Mouse (Mus musculus) C2C12 (cell line): ENCODE data around the gene Gap43. TPM values are rescaled to one million over a fixed set of nuclear protein-coding genes. Genes with fewer than 3 reads are reported as not detected.
"Not testable (repeated sequence)": the region's sequence is repeated elsewhere in the genome, so short reads cannot be mapped to it uniquely, and the experiment has no call there.

Source experiments
- H3K27me3 ChIP-seq: one replicate; pipeline ENCODE4 v1.6.1; 2011; ENCODE audit not compliant: control insufficient read depth, insufficient read depth, insufficient read length
- H3K36me3 ChIP-seq: one replicate; pipeline ENCODE4 v1.6.1; 2011; ENCODE audit not compliant: control insufficient read depth, insufficient read depth
- H3K4me3 ChIP-seq: one replicate; pipeline ENCODE4 v1.5.1; 2011; ENCODE audit warnings: mild to moderate bottlenecking, control low read depth; ENCODE audit not compliant: poor library complexity, insufficient read depth, severe bottlenecking
- H3K79me2 ChIP-seq: one replicate; pipeline ENCODE4 v1.6.1; 2011; ENCODE audit not compliant: control insufficient read depth, insufficient read depth
- H3K79me3 ChIP-seq: one replicate; pipeline ENCODE4 v1.6.1; 2011; ENCODE audit warnings: low read depth, control low read depth
- H3ac ChIP-seq: one replicate; pipeline ENCODE3; 2011; ENCODE audit warnings: low read depth; ENCODE audit not compliant: control insufficient read depth, insufficient read length
- CEBPB ChIP-seq: IDR thresholded peaks from one replicate; pipeline ENCODE4 v1.6.1; 2011; ENCODE audit warnings: low read depth, mild to moderate bottlenecking, control low read depth, moderate library complexity
- CTCF ChIP-seq: IDR thresholded peaks from one replicate; pipeline ENCODE4 v1.5.1; 2011; ENCODE audit not compliant: control insufficient read depth, insufficient read depth, insufficient read length
- FOSL1 ChIP-seq: IDR thresholded peaks from one replicate; pipeline ENCODE4 v1.8.0; 2011; ENCODE audit warnings: mild to moderate bottlenecking, low read length; ENCODE audit not compliant: poor library complexity, insufficient read depth, severe bottlenecking
- MAX ChIP-seq: IDR thresholded peaks from one replicate; pipeline ENCODE4 v1.6.1; 2011; ENCODE audit warnings: mild to moderate bottlenecking, control low read depth
- MYOD1 ChIP-seq: IDR thresholded peaks from one replicate; pipeline ENCODE4 v1.6.1; 2011; ENCODE audit warnings: low read depth; ENCODE audit not compliant: control insufficient read depth, insufficient read length
- MYOG ChIP-seq: IDR thresholded peaks from one replicate; pipeline ENCODE4 v1.6.1; 2011; ENCODE audit not compliant: control insufficient read depth, insufficient read length; ENCODE audit errors: extremely low read depth
- USF1 ChIP-seq: IDR thresholded peaks from one replicate; pipeline ENCODE4 v1.6.1; 2011; ENCODE audit warnings: low read depth, mild to moderate bottlenecking, control low read depth, moderate library complexity
- polyA plus RNA-seq: library from polyadenylated mRNA; unstranded; fragments of >200 nt; fragmentation: generic; extraction: Trizol; gene quantifications from one replicate; pipeline ENCODE4 v1.2.1, GENCODE M21; 2012; ENCODE audit warnings: missing spikeins

Gene Gap43
- polyA plus RNA-seq, 1 experiment, result 0.63 TPM

DNA sequence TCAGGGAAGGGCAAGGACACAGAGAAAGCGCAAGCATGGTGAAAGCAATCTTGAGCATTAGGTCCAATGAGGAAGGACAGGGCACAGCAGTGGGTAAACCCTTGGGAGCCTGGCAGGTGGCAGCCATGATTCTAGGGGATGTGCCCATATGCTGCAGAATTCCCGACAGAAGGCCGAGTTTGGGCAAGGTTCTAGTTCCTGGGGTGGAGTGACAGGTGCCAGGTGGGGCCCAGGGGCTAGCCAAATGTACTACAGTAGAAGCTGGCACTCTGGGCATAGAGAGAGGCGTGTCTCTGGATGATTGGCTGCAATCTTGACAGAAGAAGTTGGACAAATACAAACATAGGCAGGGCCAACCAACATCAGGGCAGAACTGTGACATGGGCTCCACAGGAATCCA lies 19.6 kb upstream of the Gap43 start:
- H3K36me3 ChIP-seq, result no peaks in the 10 kb centered on the region
- TF ChIP-seq CEBPB (no peak), MAX (no peak), CTCF (no peak), MYOD1 (no peak), USF1 (no peak), FOSL1 (no peak), MYOG (no peak)

GRCm38 (mm10) chr16:42358058-42358457 lies 17.6 kb upstream of the Gap43 start:
- Histone ChIP-seq H3ac (no peak overlapping the region), H3K4me3 (no peak overlapping the region), H3K36me3 (no peaks in the 10 kb centered on the region), H3K79me3 (no peaks in the 10 kb centered on the region), H3K79me2 (no peaks in the 10 kb centered on the region), H3K27me3 (no peaks in the 10 kb centered on the region)
- no peak for TF ChIP-seq MYOD1
- no peak for TF ChIP-seq MAX
- TF ChIP-seq MYOG, result no peak
- TF ChIP-seq FOSL1, result no peak

More for the DNA sequence above, 19.6 kb upstream of the Gap43 start:
- H3ac ChIP-seq, result no peak overlapping the region
- H3K79me3 ChIP-seq, result no peaks in the 10 kb centered on the region
- H3K4me3 ChIP-seq, result no peak overlapping the region
- H3K27me3 ChIP-seq, result no peaks in the 10 kb centered on the region
- no peaks in the 10 kb centered on the region for H3K79me2 ChIP-seq

- no peak overlapping the region for H3K4me3 ChIP-seq
- H3K79me3 ChIP-seq, result no peaks in the 10 kb centered on the region
- H3K36me3 ChIP-seq, result no peaks in the 10 kb centered on the region
- no peak overlapping the region for H3ac ChIP-seq
- H3K79me2 ChIP-seq, result no peaks in the 10 kb centered on the region
- no peaks in the 10 kb centered on the region for H3K27me3 ChIP-seq
- TF ChIP-seq CTCF, result no peak
- no peak for TF ChIP-seq USF1
- TF ChIP-seq CEBPB, result no peak
- TF ChIP-seq MYOG, result no peak
- TF ChIP-seq MYOD1, result no peak
Measured at GRCm38 (mm10) chr16:42350076-42350475, 9.6 kb upstream of the Gap43 start.

DNA sequence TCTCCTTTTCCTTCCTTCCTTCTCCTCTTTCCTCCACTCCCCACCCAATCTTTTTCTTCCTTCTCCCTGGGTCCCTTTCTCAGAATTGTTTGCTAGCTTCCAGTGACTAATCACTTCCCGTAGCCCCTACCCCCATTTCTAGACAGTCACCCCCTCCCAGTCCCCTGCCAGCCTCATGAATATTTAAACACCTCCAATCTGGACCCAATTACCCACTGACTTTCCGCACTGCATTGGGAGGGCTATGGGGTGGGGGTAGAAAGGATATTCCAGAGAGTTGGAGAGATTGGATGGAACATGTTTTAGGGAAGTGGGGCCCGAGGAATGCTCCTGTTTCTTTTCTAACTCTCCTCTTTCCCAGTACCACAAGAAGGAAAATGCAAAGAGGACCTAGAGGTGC lies 414 bp upstream of the Gap43 start:
- H3K79me3 ChIP-seq, H3ac ChIP-seq, H3K27me3 ChIP-seq, H3K36me3 ChIP-seq, H3K79me2 ChIP-seq, H3K4me3 ChIP-seq: not testable (repeated sequence)

DNA sequence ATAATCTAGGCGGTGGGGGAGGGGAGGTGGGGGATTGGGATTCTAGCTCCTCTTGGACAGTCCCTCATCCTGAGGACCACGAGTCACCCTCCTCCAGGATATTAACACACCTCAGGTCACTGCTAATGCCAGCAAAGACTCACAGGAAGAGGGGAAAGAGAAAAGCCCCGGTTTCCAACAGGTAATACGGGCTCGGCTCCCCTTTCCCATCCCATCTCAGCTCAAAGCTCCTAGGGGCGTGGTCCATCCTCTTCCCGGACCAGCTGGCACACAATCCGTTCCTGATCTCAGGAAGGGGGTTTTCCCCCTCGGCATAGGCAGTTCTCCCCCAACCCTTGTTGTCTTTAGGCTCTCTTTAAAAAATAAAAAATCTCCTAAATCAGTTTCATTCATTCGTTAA lies 939 bp downstream of the Gap43 start:
- Histone ChIP-seq H3ac (no peak overlapping the region), H3K79me2 (no peaks in the 10 kb centered on the region), H3K4me3 (no peak overlapping the region), H3K79me3 (no peaks in the 10 kb centered on the region), H3K27me3 (no peaks in the 10 kb centered on the region), H3K36me3 (no peaks in the 10 kb centered on the region)
- no peak for TF ChIP-seq MAX
- no peak for TF ChIP-seq CTCF
- TF ChIP-seq USF1, result no peak
- no peak for TF ChIP-seq FOSL1
- TF ChIP-seq MYOG, result no peak
- TF ChIP-seq CEBPB, result no peak
- no peak for TF ChIP-seq MYOD1

DNA sequence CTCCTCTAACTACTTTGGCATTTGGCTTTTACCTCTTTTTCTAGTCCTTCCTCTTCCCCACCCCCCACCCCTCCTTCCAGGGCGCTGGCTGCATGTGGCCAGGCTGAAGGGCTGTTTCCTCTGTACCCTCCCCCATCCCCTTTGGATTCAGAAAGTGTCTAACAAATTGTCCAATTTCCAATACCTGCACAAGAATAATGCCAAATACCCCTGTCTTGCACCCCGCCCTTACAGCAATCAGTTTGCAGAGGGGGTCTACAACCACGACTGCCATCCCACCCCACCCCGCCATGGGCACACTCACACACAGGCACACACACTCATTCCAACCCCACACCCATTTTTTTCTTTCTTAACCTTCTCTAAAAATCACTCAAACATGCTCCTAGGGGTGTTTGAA lies 1.5 kb downstream of the Gap43 start:
- no peak overlapping the region for H3K4me3 ChIP-seq

GRCm38 (mm10) chr16:42338342-42338741 lies 2.1 kb downstream of the Gap43 start:
- Histone ChIP-seq H3K79me3 (no peaks in the 10 kb centered on the region), H3K27me3 (no peaks in the 10 kb centered on the region), H3K79me2 (no peaks in the 10 kb centered on the region), H3K36me3 (no peaks in the 10 kb centered on the region), H3ac (no peak overlapping the region), H3K4me3 (no peak overlapping the region)
- TF ChIP-seq MYOD1 (no peak), CTCF (no peak), USF1 (no peak), CEBPB (no peak), FOSL1 (no peak), MAX (no peak), MYOG (no peak)

More for the DNA sequence above, 1.5 kb downstream of the Gap43 start:
- H3ac ChIP-seq, result no peak overlapping the region
- no peaks in the 10 kb centered on the region for H3K79me3 ChIP-seq
- H3K79me2 ChIP-seq, result no peaks in the 10 kb centered on the region
- no peaks in the 10 kb centered on the region for H3K27me3 ChIP-seq
- H3K36me3 ChIP-seq, result no peaks in the 10 kb centered on the region
- no peak for TF ChIP-seq USF1
- no peak for TF ChIP-seq CTCF
- no peak for TF ChIP-seq MYOD1
- no peak for TF ChIP-seq FOSL1
- TF ChIP-seq CEBPB, result no peak
- TF ChIP-seq MYOG, result no peak
- no peak for TF ChIP-seq MAX
